Mouse (Mus musculus): Measurements from ENCODE around the gene Ift140.

DNA sequence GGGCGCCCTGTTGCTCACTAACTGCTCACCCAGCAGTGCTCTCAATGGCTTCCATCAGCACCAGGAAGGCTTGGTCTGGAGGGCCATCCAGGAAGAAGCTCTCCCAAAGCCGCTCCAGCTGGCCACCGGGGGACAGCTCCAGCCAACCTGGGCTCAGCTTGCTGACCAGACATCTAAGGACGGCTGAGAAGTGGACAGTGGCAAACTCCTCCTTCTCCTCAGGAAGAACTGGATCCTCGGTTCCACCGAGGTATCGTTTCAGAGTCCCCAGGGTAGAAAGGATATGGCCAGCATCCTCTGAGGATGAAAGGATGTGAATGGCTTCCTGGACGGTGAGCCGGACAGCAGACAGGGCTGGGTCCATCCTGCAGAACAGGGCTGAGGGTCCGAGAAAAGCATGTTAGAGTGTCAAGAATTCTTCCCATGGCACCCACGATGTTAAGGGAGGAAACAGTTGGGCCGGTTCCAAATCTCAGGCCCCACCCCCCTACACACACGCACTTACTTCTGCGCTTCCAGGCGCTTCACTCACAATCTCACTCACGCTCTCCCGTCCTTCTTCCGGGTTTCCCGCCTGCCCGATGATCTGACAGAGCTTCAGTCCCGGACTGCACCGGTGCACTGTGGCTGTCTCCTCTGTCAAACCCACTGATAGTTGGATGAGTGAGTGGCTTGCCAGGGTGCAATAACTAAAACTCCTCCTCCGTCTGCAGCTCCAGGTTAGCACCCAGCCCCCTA lies 99.2 kb downstream of the Ift140 start:
- no peak for TF ChIP-seq CTCF (IDR thresholded peaks at IDR 0.05)
- no peak for TF ChIP-seq POLR2A (IDR thresholded peaks at IDR 0.05; ENCODE audit: insufficient read depth, low read depth, low read length)
- TF ChIP-seq EP300 (IDR thresholded peaks at IDR 0.05; ENCODE audit: insufficient read depth, low read depth, low read length), result no peak
